Mouse (Mus musculus): ENCODE measurements around the gene Fpr1.
"Not testable (repeated sequence)": the region's sequence is repeated elsewhere in the genome, so short reads cannot be mapped to it uniquely, and the experiment has no call there.

Fpr1 gene

DNA sequence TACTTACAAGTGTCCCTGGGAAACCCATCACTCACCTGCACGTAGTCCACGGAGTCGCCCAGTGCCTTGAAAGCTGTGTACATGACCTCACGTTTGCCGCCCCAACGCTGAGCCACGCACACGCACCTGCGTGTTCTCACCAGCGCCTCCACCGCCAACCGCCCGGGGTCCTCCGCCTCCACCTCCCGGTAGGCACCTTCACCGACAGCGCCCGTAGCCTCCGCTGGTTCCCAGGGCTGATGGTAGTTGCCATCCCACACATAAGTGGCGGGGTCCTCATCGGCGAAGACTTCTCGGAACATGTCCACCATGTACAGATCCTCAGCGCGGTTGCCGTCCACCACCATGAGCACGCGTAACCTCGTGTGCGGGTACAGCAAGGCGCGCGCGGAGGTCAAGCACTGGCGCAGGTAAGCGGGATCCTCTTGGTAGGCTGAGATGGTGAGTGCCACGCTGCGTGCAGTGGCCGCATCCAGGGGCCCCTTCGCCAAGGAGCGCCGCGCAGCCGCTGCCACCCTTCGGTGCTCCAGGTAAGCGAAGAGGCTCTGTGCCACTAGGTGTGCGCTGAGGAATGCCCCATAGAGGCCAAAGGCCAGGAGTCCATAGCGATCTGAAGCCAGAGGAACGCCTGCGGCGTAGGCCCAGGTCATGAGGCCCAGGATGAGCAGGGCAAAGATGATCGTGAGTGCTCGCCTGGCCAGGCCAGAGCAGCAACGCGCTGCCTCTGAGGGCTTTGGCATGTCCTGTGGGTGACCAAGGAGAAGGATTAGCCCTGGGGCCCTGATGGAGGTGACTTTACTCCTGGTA lies 33.6 kb downstream of the Fpr1 start:
- DNase-seq (ENCODE audit: low spot score in 2 of 2) = no peak

DNA sequence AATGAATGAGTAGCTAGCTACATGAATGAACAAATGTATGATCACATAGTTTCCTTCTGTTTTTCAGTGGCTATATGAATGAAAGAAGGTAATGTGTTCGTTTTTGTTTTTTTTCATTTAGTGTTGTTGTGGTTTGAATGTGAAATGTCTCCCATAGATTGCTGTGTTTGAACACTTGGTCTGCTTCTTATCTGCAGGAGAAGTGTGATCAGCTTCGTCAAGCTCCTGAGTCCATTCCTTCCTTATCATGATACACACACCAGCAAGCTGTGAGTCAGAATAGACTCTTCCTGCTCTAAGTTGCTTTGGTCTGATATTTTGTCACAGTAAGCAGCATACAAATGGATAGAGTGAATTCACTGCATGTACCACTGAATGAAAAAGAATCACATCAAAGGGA lies 34.8 kb downstream of the Fpr1 start:
- no peak for DNase-seq (ENCODE audit: low spot score in 2 of 2)

GRCm38 (mm10) chr17:17845187-17846027 lies 38.3 kb downstream of the Fpr1 start:
- no peak for DNase-seq (ENCODE audit: low spot score in 2 of 2)

- not testable (repeated sequence) for DNase-seq (ENCODE audit: low spot score in 2 of 2)
These were observed 39.1 kb downstream of the Fpr1 start for GRCm38 (mm10) chr17:17844606-17845005.

DNA sequence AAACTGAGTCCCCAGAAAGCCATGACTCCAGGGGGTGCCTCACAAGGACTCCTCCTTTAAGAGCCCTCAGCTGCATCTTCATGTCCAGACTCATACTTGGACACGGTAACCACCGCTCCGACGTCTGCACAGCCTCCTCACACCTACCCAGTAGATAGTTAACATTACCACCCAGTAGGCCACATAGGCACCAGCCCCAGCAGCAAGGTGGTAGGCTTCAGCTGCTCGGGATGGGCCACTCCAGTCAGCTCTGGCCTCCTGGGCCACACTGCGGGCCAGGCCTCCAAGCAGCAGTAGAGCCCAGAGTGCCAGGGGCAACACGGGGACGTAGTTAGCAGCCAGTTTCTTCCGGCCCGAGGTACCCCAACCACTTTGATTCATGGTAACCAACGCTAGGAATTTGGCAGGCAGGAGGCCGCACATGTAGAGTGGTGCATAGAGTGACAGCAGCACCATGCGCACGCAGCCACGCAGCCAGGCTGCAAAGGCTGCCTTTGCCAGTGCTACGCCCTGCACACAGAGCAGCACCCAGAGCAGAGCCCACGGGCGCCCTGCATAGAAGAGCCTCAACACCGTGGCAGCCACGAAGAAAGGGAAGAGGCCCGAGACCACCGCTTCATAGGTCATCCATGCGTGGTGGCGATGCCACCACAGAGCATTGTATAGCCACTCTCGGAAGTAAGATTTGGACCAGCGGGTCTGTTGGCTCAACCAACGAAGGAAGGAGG lies 40.0 kb downstream of the Fpr1 start:
- DNase-seq (ENCODE audit: low spot score in 2 of 2) = no peak

DNA sequence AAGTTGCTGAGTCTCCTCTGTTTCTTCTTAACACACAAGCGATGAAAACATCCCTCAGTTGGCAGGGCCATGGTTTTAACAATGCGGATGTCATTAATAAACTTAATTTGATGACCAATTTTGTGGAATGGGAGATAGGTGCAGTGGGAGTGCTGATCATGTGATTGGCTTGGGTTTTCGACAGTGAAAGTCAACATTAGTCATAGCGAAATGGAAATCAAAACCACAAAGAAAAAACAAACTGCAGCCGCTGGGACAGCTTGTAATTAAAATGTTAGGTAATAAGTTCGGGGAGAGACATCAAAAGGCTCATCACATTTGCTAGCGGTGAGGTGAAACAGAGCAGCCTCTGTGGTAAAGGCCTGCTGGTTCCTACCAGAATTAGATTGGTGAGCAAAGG lies 42.9 kb downstream of the Fpr1 start:
- no peak for DNase-seq (ENCODE audit: low spot score in 2 of 2)

DNA sequence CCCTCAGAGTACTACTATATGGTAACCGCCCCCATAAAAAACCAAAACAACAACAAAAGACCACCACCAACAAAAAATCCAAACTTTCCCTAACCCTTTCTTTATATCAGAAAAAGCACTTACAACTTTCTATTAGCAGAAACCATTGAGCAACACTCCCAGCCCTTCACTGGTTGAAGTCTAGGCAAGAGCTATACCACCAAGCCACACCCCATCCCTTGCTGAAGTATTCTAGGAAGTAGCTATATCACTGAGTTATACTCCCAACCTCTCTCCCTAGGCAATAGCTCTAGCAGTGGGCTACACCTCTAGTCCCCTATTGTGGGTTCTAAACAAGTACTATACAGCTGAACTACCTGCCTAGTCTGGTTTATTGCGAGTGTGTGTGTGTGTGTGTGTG lies 44.5 kb downstream of the Fpr1 start:
- DNase-seq (ENCODE audit: low spot score in 2 of 2) = no peak

DNA sequence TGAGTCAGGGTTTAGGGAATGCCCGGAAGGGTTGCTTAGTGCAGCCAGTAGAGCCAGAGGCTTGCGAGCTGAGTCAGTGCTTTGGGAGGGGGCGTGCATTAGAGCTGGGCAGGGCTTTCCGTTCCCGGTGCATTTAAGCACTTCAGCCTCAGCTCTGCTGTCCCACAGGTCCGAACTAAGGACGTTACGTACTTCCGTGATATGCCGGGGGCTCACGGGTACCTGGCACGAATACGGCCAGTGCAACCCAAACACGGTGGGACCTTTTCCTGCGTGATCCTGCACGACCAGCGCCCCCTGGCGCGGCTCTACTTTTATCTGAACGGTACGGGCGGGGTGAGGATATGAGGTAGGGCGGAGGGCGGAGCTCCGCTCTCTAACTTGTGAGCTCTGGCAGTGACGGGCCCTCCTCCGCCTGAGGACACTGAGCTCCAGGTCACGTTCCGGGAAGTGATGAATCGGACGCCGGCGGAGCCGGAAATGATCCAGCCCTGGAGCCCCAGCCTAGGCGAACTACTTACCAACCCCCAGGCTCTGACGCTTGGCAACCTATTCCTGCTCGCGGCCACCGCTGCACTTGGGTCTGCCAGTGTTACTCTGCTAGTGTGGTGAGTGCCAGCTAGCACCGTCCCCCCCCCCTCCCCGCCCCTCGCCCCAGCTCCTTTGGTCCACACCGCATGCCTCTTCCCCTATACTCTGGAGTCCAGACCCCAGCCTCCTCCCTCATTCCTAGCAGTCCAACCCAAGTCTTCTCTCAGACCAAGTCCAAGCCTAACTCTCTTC lies 45.6 kb downstream of the Fpr1 start:
- peak; percentile 91 to 94 for DNase-seq (ENCODE audit: low spot score in 2 of 2)

DNA sequence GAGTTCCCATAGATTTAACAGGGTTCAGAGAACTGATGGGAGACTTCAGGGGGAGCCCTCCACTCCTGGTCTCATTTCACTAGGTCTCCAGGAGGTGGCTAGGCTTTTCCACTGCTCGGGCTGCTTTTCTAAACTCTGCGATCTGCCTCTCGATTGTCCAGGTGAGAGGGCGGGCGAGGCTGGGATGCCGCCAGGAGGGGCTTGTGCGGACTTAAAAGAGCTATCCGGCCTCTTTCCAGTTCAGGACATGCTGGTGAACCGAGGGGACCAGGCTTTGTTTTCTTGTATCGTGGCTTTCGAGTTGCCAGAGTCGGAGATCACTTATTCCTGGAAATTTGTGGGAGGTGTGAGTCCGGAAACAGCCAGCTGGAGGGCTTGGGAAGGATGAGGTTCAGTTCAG lies 46.3 kb downstream of the Fpr1 start:
- no peak for DNase-seq (ENCODE audit: low spot score in 2 of 2)

GRCm38 (mm10) chr17:17836101-17836500 lies 47.6 kb downstream of the Fpr1 start:
- DNase-seq (ENCODE audit: low spot score in 2 of 2) = no peak

GRCm38 (mm10) chr17:17834896-17835295 lies 48.8 kb downstream of the Fpr1 start:
- DNase-seq (ENCODE audit: low spot score in 2 of 2) = no peak

DNA sequence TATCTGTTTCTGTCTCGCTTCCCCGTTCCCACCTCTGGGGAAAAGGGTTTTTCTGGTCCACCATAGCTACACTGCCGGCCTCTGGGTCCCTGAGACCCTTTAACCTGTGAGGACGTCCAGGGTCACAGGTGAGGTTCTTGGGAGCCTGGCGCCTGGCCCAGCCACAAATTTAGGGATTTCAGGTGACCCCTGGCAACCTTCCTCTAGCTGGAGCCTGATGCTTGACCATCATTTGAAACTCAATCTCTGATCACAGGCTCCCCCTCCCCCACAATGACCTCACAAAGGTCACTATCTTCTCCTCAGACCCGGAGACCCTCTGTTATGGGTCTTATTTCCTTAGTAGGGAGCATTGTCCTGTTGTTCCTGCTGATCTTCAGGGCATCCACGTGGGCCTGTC lies 53.0 kb downstream of the Fpr1 start:
- DNase-seq (ENCODE audit: low spot score in 2 of 2) = no peak

GRCm38 (mm10) chr17:17829816-17830535 lies 53.8 kb downstream of the Fpr1 start:
- DNase-seq (ENCODE audit: low spot score in 2 of 2) = no peak

GRCm38 (mm10) chr17:17829052-17829785 lies 54.5 kb downstream of the Fpr1 start:
- no peak for DNase-seq (ENCODE audit: low spot score in 2 of 2)

GRCm38 (mm10) chr17:17828191-17828981 lies 55.4 kb downstream of the Fpr1 start:
- peak in 1 of 2 experiments; percentile 66 for DNase-seq (ENCODE audit: low spot score in 2 of 2)

- peak in 1 of 2 experiments; percentile 61 for DNase-seq (ENCODE audit: low spot score in 2 of 2)
These were observed 56.0 kb downstream of the Fpr1 start for GRCm38 (mm10) chr17:17827658-17828190.

GRCm38 (mm10) chr17:17826751-17827657 lies 56.7 kb downstream of the Fpr1 start, which contains the start of gene Spaca6:
Gene Spaca6 (plus strand): TSS chr17:17827158.
- peak; percentile 94 to 97 for DNase-seq (ENCODE audit: low spot score in 2 of 2)

All from urinary bladder, postnatal 4 days (tissue).